Mouse (Mus musculus) MEL (cell line): ENCODE results near the gene Lum. TPM values are rescaled to one million over a fixed set of nuclear protein-coding genes. Genes with fewer than 3 reads are reported as not detected.

Source experiments
- DNase-seq: peaks from one replicate; pipeline ENCODE4 v3.0.0; 2011; ENCODE audit warnings: low read depth, low spot score
- H3K27ac ChIP-seq: 2 replicates; pipeline ENCODE4 v1.5.1; 2012; ENCODE audit warnings: low read depth, mild to moderate bottlenecking, control low read depth, low read length, moderate library complexity; ENCODE audit not compliant: control insufficient read depth
- H3K27me3 ChIP-seq, 2 experiments: fragments of 150-350 bp in 1 of 2; sonication (generic) in 1 of 2; 2 replicates each; pipeline ENCODE4 v1.6.1; 2012; ENCODE audit warnings: low read length in 2 of 2, mild to moderate bottlenecking in 2 of 2, improper control_type of control experiment in 1 of 2, moderate library complexity in 1 of 2; ENCODE audit not compliant: insufficient read depth in 2 of 2, control insufficient read depth in 1 of 2
- H3K36me3 ChIP-seq, 2 experiments: 2 replicates each; pipeline ENCODE4 v1.6.1; 2012 to 2014; ENCODE audit warnings: low read length in 2 of 2, improper control_type of control experiment in 1 of 2, inconsistent platforms in 1 of 2, mild to moderate bottlenecking in 1 of 2; ENCODE audit not compliant: insufficient read depth in 2 of 2, control insufficient read depth in 1 of 2
- H3K4me1 ChIP-seq, 2 experiments: fragments of 150-350 bp in 1 of 2; sonication (generic) in 1 of 2; 2 replicates each; pipeline ENCODE4 v1.6.1; 2012; ENCODE audit warnings: low read length in 2 of 2, improper control_type of control experiment in 1 of 2, mild to moderate bottlenecking in 1 of 2; ENCODE audit not compliant: insufficient read depth in 2 of 2, control insufficient read depth in 1 of 2
- H3K4me3 ChIP-seq, 2 experiments: fragments of 150-350 bp in 1 of 2; sonication (generic) in 1 of 2; 2 replicates each; pipeline ENCODE4 v1.5.1; 2012; ENCODE audit warnings: low read depth in 2 of 2, low read length in 2 of 2, mild to moderate bottlenecking in 2 of 2, moderate library complexity in 2 of 2, control low read depth in 1 of 2, improper control_type of control experiment in 1 of 2; ENCODE audit not compliant: control insufficient read depth in 1 of 2, insufficient read depth in 1 of 2
- H3K79me2 ChIP-seq: 2 replicates; pipeline ENCODE4 v1.6.1; 2012; ENCODE audit warnings: mild to moderate bottlenecking, low read length, moderate library complexity; ENCODE audit not compliant: control insufficient read depth, poor library complexity, insufficient read depth
- H3K9ac ChIP-seq: 2 replicates; pipeline ENCODE4 v1.6.1; 2012; ENCODE audit warnings: low read depth, mild to moderate bottlenecking, control low read depth, low read length, moderate library complexity; ENCODE audit not compliant: control insufficient read depth, poor library complexity, severe bottlenecking
- H3K9me3 ChIP-seq: fragments of 150-350 bp; sonication (generic); replicated peaks from 2 replicates; pipeline ENCODE4 v1.6.1; 2012; ENCODE audit warnings: mild to moderate bottlenecking, low read length, improper control_type of control experiment, moderate library complexity; ENCODE audit not compliant: insufficient read depth
- CHD2 ChIP-seq: IDR thresholded peaks from 2 replicates; pipeline ENCODE4 v1.6.1; 2011; ENCODE audit warnings: low read length, improper control_type of control experiment
- CTCF ChIP-seq, 3 experiments: IDR thresholded peaks in 2 of 3; conservative IDR thresholded peaks in 1 of 3; 2 replicates each; pipeline ENCODE4 v1.5.1; 2011 to 2012; ENCODE audit warnings: low read length in 3 of 3, low read depth in 2 of 3, mild to moderate bottlenecking in 2 of 3, improper control_type of control experiment in 1 of 3, inconsistent platforms in 1 of 3, mixed read lengths in 1 of 3, moderate library complexity in 1 of 3; ENCODE audit not compliant: control insufficient read depth in 1 of 3, insufficient read depth in 1 of 3, poor library complexity in 1 of 3, severe bottlenecking in 1 of 3
- E2F4 ChIP-seq: IDR thresholded peaks from 2 replicates; pipeline ENCODE4 v1.6.1; 2011; ENCODE audit warnings: low read depth, low read length, improper control_type of control experiment, borderline replicate concordance
- ELF1 ChIP-seq: IDR thresholded peaks from 2 replicates; pipeline ENCODE4 v1.6.1; 2014; ENCODE audit warnings: low read depth, mild to moderate bottlenecking, inconsistent platforms, low read length, improper control_type of control experiment, moderate library complexity
- EP300 ChIP-seq, 2 experiments: IDR thresholded peaks; 2 replicates each; pipeline ENCODE4 v1.6.1; 2011; ENCODE audit warnings: improper control_type of control experiment in 2 of 2, low read length in 2 of 2, low read depth in 1 of 2, mild to moderate bottlenecking in 1 of 2
- ETS1 ChIP-seq: IDR thresholded peaks from 2 replicates; pipeline ENCODE4 v1.6.1; 2012; ENCODE audit warnings: low read depth, mild to moderate bottlenecking, inconsistent platforms, low read length, improper control_type of control experiment, moderate library complexity
- GABPA ChIP-seq: IDR thresholded peaks from 2 replicates; pipeline ENCODE4 v1.6.1; 2012; ENCODE audit warnings: low read depth, mild to moderate bottlenecking, inconsistent platforms, low read length, improper control_type of control experiment, moderate library complexity
- KAT2A ChIP-seq: conservative IDR thresholded peaks from 2 replicates; pipeline ENCODE4 v1.6.1; 2012; ENCODE audit warnings: low read depth, low read length, improper control_type of control experiment, inconsistent platforms
- MAX ChIP-seq: IDR thresholded peaks from 2 replicates; pipeline ENCODE4 v1.6.1; 2011; ENCODE audit warnings: low read length, improper control_type of control experiment
- MAZ ChIP-seq: IDR thresholded peaks from 2 replicates; pipeline ENCODE4 v1.6.1; 2012; ENCODE audit warnings: low read depth, mild to moderate bottlenecking, inconsistent platforms, low read length, improper control_type of control experiment
- MEF2A ChIP-seq: IDR thresholded peaks from 2 replicates; pipeline ENCODE4 v1.6.1; 2014; ENCODE audit warnings: low read depth, mild to moderate bottlenecking, inconsistent platforms, low read length, improper control_type of control experiment; ENCODE audit not compliant: poor library complexity, insufficient replicate concordance, severe bottlenecking; ENCODE audit errors: extremely low read depth
- MYC ChIP-seq: IDR thresholded peaks from 2 replicates; pipeline ENCODE4 v1.6.1; 2011; ENCODE audit warnings: low read depth, mild to moderate bottlenecking, low read length, improper control_type of control experiment, moderate library complexity
- NRF1 ChIP-seq: IDR thresholded peaks from 2 replicates; pipeline ENCODE4 v1.6.1; 2014; ENCODE audit warnings: low read depth, mild to moderate bottlenecking, inconsistent platforms, low read length, improper control_type of control experiment, moderate library complexity; ENCODE audit not compliant: poor library complexity, insufficient read depth, severe bottlenecking
- POLR2AphosphoS2 ChIP-seq: IDR thresholded peaks from 2 replicates; pipeline ENCODE4 v1.6.1; 2011; ENCODE audit warnings: low read length, improper control_type of control experiment
- POLR2AphosphoS5 ChIP-seq: IDR thresholded peaks from 2 replicates; pipeline ENCODE4 v1.6.1; 2012; ENCODE audit warnings: low read depth, borderline replicate concordance, mild to moderate bottlenecking, inconsistent platforms, low read length, moderate library complexity, mixed read lengths
- RAD21 ChIP-seq: IDR thresholded peaks from 2 replicates; pipeline ENCODE4 v1.6.1; 2011; ENCODE audit warnings: mild to moderate bottlenecking, low read depth, low read length, improper control_type of control experiment
- RCOR1 ChIP-seq: IDR thresholded peaks from 2 replicates; pipeline ENCODE4 v1.6.1; 2012; ENCODE audit warnings: low read depth, mild to moderate bottlenecking, inconsistent platforms, low read length, improper control_type of control experiment
- SMC3 ChIP-seq: IDR thresholded peaks from 2 replicates; pipeline ENCODE4 v1.6.1; 2011; ENCODE audit warnings: low read depth, low read length, improper control_type of control experiment
- TAL1 ChIP-seq: IDR thresholded peaks from 2 replicates; pipeline ENCODE4 v1.6.1; 2012; ENCODE audit warnings: mild to moderate bottlenecking, inconsistent platforms, low read length, moderate library complexity, mixed read lengths
- TBP ChIP-seq: IDR thresholded peaks from 2 replicates; pipeline ENCODE4 v1.8.0; 2011; ENCODE audit warnings: low read depth, low read length, improper control_type of control experiment
- TCF12 ChIP-seq: IDR thresholded peaks from 2 replicates; pipeline ENCODE4 v1.6.1; 2014; ENCODE audit warnings: low read depth, mild to moderate bottlenecking, inconsistent platforms, low read length, improper control_type of control experiment, moderate library complexity
- USF2 ChIP-seq, 2 experiments: IDR thresholded peaks; 2 replicates each; pipeline ENCODE4 v1.6.1; 2011 to 2012; ENCODE audit warnings: improper control_type of control experiment in 2 of 2, low read length in 2 of 2, borderline replicate concordance in 1 of 2, inconsistent platforms in 1 of 2, low read depth in 1 of 2, mild to moderate bottlenecking in 1 of 2; ENCODE audit not compliant: insufficient read depth in 1 of 2
- ZMIZ1 ChIP-seq: IDR thresholded peaks from 2 replicates; pipeline ENCODE4 v1.6.1; 2012; ENCODE audit warnings: low read depth, mild to moderate bottlenecking, inconsistent platforms, low read length, improper control_type of control experiment, moderate library complexity
- polyA plus RNA-seq, 2 experiments: library from polyadenylated mRNA; stranded (reverse) in 1 of 2; unstranded in 1 of 2; fragments of >175 nt in 1 of 2; fragments of >200 nt in 1 of 2; gene quantifications; 2 replicates each; pipeline versions ENCODE4 v1.2.1 to v1.2.4; 2012; ENCODE audit warnings: low replicate concordance in 2 of 2, low read depth in 1 of 2; ENCODE audit not compliant: insufficient read length in 2 of 2, insufficient read depth in 1 of 2, missing spikeins in 1 of 2
- total RNA-seq: library from RNA; depleted of rRNA; stranded (reverse); fragments of 300-350 nt; gene quantifications from 2 replicates; pipeline ENCODE4 v1.2.3, GENCODE M21; 2012

The Lum gene
- total and polyA plus RNA-seq, 3 experiments = not detected

GRCm38 (mm10) chr10:97535697-97536096, 29.2 kb upstream of the Lum start:
- H3K9me3 ChIP-seq = no peaks in the 10 kb centered on the region
- H3K36me3 ChIP-seq = no peaks in the 10 kb centered on the region
- no peak overlapping the region for H3K9ac ChIP-seq
- no peak overlapping the region for H3K27ac ChIP-seq
- TF ChIP-seq ETS1 = no peak
- no peak for TF ChIP-seq CHD2
- no peak for TF ChIP-seq MEF2A
- no peaks in the 10 kb centered on the region for H3K79me2 ChIP-seq
- H3K4me3 ChIP-seq = no peak overlapping the region
- H3K4me1 ChIP-seq = no peaks in the 10 kb centered on the region
- no peak for DNase-seq
- no peaks in the 10 kb centered on the region for H3K27me3 ChIP-seq

GRCm38 (mm10) chr10:97536921-97537320, 28.0 kb upstream of the Lum start:
- no peaks in the 10 kb centered on the region for H3K4me1 ChIP-seq
- no peaks in the 10 kb centered on the region for H3K36me3 ChIP-seq
- TF ChIP-seq TAL1 = no peak
- TF ChIP-seq CHD2 = no peak
- TF ChIP-seq EP300 (IDR thresholded peaks at IDR 0.05; ENCODE audit: low read depth in 1 of 2, low read length in 2 of 2) = no peak
- no peak for TF ChIP-seq USF2 (IDR thresholded peaks at IDR 0.05; ENCODE audit: borderline replicate concordance in 1 of 2, insufficient read depth in 1 of 2, low read depth in 1 of 2, low read length in 2 of 2)
- no peak for TF ChIP-seq POLR2AphosphoS5
- no peak for TF ChIP-seq NRF1
- no peak for TF ChIP-seq ETS1
- TF ChIP-seq CTCF (IDR thresholded peaks at IDR 0.05 in 2 of 3, conservative IDR thresholded peaks at IDR 0.05 in 1 of 3; ENCODE audit: control insufficient read depth in 1 of 3, insufficient read depth in 1 of 3, low read depth in 2 of 3, low read length in 3 of 3, poor library complexity in 1 of 3, severe bottlenecking in 1 of 3) = no peak
- TF ChIP-seq MAZ = no peak
- TF ChIP-seq MEF2A = no peak
- no peak for TF ChIP-seq ELF1
- TF ChIP-seq TCF12 = no peak
- H3K27ac ChIP-seq = no peak overlapping the region
- no peaks in the 10 kb centered on the region for H3K9me3 ChIP-seq
- no peak overlapping the region for H3K9ac ChIP-seq
- H3K4me3 ChIP-seq = no peak overlapping the region
- DNase-seq = no peak
- no peaks in the 10 kb centered on the region for H3K79me2 ChIP-seq
- H3K27me3 ChIP-seq = no peaks in the 10 kb centered on the region

- TF ChIP-seq USF2 (IDR thresholded peaks at IDR 0.05; ENCODE audit: borderline replicate concordance in 1 of 2, insufficient read depth in 1 of 2, low read depth in 1 of 2, low read length in 2 of 2) = no peak
- TF ChIP-seq TBP = no peak
- TF ChIP-seq RCOR1 = no peak
- no peak for TF ChIP-seq POLR2AphosphoS2
- TF ChIP-seq NRF1 = no peak
- no peak for TF ChIP-seq KAT2A
- no peak for TF ChIP-seq MAX
- no peak for TF ChIP-seq E2F4
- no peak for TF ChIP-seq MYC
- TF ChIP-seq ZMIZ1 = no peak
- no peak for TF ChIP-seq SMC3
- no peak for TF ChIP-seq ELF1
- TF ChIP-seq GABPA = no peak
- no peak for TF ChIP-seq RAD21
- Histone ChIP-seq H3K27me3 (no peaks in the 10 kb centered on the region), H3K4me3 (no peak overlapping the region), H3K36me3 (no peaks in the 10 kb centered on the region), H3K4me1 (no peaks in the 10 kb centered on the region), H3K79me2 (no peaks in the 10 kb centered on the region), H3K9ac (no peak overlapping the region), H3K9me3 (no peaks in the 10 kb centered on the region), H3K27ac (no peak overlapping the region)
- DNase-seq = no peak
These were observed 26.7 kb upstream of the Lum start for GRCm38 (mm10) chr10:97538202-97538601.
